Mouse (Mus musculus) midbrain, embryonic 14.5 days (tissue): Measurements from ENCODE around the gene Olfr1465. TPM values are rescaled to one million over a fixed set of nuclear protein-coding genes. Genes with fewer than 3 reads are reported as not detected.

Source experiments
- ATAC-seq: fragments of 200-750 bp; cut with Nextera tagmentation; 2 replicates; pipeline ENCODE4 v1.8.0; 2017; ENCODE audit warnings: moderate number of reproducible peaks, moderate library complexity; ENCODE audit not compliant: low FRiP score, low TSS enrichment
- DNase-seq: peaks from one replicate; pipeline ENCODE4 v3.0.0-alpha.2; 2015
- H3K27ac ChIP-seq: fragments of 300-500 bp; sonication (generic); replicated peaks from 2 replicates; pipeline ENCODE4 v1.5.1; 2014; ENCODE audit warnings: mild to moderate bottlenecking, low read depth, low read length, moderate library complexity
- H3K27me3 ChIP-seq: fragments of 300-500 bp; sonication (generic); 2 replicates; pipeline ENCODE4 v1.6.1; 2014; ENCODE audit warnings: low read length, control low read depth, mixed read lengths; ENCODE audit not compliant: control insufficient read depth, insufficient read depth
- H3K36me3 ChIP-seq: fragments of 300-500 bp; sonication (generic); 2 replicates; pipeline ENCODE4 v1.6.1; 2014; ENCODE audit warnings: low read length, control low read depth; ENCODE audit not compliant: control insufficient read depth, insufficient read depth
- H3K4me1 ChIP-seq: fragments of 300-500 bp; sonication (generic); 2 replicates; pipeline ENCODE4 v1.6.1; 2014; ENCODE audit warnings: mild to moderate bottlenecking, antibody characterized with exemption, low read length, control low read depth; ENCODE audit not compliant: control insufficient read depth, insufficient read depth
- H3K4me2 ChIP-seq: fragments of 300-500 bp; sonication (generic); 2 replicates; pipeline ENCODE4 v1.6.1; 2014; ENCODE audit warnings: mild to moderate bottlenecking, low read length, moderate library complexity
- H3K4me3 ChIP-seq: fragments of 300-500 bp; sonication (generic); replicated peaks from 2 replicates; pipeline ENCODE4 v1.5.1; 2014; ENCODE audit warnings: low read depth, low read length
- H3K9ac ChIP-seq: fragments of 300-500 bp; sonication (generic); replicated peaks from 2 replicates; pipeline ENCODE4 v1.6.1; 2014; ENCODE audit warnings: mild to moderate bottlenecking, low read length, moderate library complexity
- H3K9me3 ChIP-seq: fragments of 300-500 bp; sonication (generic); 2 replicates; pipeline ENCODE4 v1.6.1; 2016; ENCODE audit warnings: low read length, control low read depth, mixed read lengths; ENCODE audit not compliant: control insufficient read depth
- WGBS: fragments of 180-500 bp; shearing (Covaris S2); extraction: QIAGEN DNeasy Blood & Tissue Kit; methylation state at CpG from one replicate; pipeline ENCODE4 v1.1.7; 2014; 5-methylcytosine and 5-hydroxymethylcytosine counted together
- polyA plus RNA-seq: library from polyadenylated mRNA; unstranded; fragments of >200 nt; fragmentation: Nextera tagmentation; extraction: Ambion mirVana; gene quantifications from 2 replicates; pipeline ENCODE4 v1.2.1, GENCODE M21; 2014

Olfr1465 gene
- not detected in 2 replicates for polyA plus RNA-seq

- Histone ChIP-seq H3K9me3 (peaks cover 11% of the 10 kb centered on the region; the same call in 1 of the 2 replicates), H3K36me3 (no peaks in the 10 kb centered on the region), H3K27ac (no peak within 1 kb of the TSS), H3K9ac (no peak within 1 kb of the TSS), H3K4me3 (no peak within 1 kb of the TSS), H3K4me1 (no peaks in the 10 kb centered on the region), H3K4me2 (no peak within 1 kb of the TSS), H3K27me3 (no peaks in the 10 kb centered on the region)
- no peak for ATAC-seq
- no peak for DNase-seq
These were observed at the start of gene Olfr1465 for GRCm38 (mm10) chr19:13315441-13315840. Gene Olfr1465, minus strand, starts transcription at chr19:13315541.

DNA sequence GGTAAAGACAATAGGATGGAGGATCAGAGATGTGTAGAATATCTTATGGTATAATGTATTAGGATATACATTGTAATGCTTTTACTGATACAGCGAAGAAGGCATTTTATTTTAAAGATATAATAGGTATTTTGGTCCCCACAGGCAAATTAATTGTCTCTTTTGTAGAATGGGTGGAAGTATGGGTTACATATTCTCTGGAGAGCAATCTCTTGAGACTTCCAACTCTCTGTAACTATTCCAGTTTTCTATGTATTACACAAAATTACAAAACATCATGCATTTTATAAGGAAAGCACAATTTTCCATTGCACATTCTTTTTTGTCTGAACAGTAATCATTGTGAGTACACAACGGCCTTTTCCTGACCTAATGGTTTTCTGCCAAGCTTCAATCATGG lies 46.6 kb upstream of the Olfr1465 start, which contains the start of gene Olfr1467:
Gene Olfr1467 (plus strand): TSS at position 301 of the 400 bp plus-strand sequence.
- no peak for DNase-seq

DNA sequence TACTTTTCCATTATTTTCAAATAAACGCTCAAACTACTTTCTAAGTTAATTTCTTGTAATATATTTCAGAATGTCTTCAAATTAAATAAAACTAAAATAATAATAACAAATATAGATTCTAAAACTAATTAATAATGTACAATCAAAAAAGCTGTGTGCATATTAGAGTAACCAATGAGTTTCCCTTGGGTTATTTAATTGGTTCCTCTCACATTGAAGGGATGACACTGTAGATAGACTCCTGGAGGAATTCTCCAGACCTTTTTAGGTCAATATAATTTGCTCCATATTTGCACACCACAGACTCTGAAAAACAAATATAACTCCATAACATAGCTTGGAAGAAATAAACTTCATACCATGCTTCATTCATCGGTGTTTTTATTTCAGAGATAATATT lies 23.2 kb upstream of the Olfr1465 start, which contains the start of gene Olfr1466:
Gene Olfr1466 (plus strand): TSS at position 301 of the 400 bp plus-strand sequence.
- H3K9ac ChIP-seq = no peak within 1 kb of the TSS
- H3K4me1 ChIP-seq = no peaks in the 10 kb centered on the region
- H3K27me3 ChIP-seq = no peaks in the 10 kb centered on the region
- no peak within 1 kb of the TSS for H3K27ac ChIP-seq
- no peak for DNase-seq
- no peak within 1 kb of the TSS for H3K4me2 ChIP-seq
- H3K36me3 ChIP-seq = no peaks in the 10 kb centered on the region
- no peak within 1 kb of the TSS for H3K4me3 ChIP-seq
- ATAC-seq = no peak
- WGBS = 91% methylated on average over 2 of the region's 2 CpGs
- peaks cover 16% of the 10 kb centered on the region for H3K9me3 ChIP-seq

More for the DNA sequence above, 46.6 kb upstream of the Olfr1465 start, which contains the start of gene Olfr1467:
- Histone ChIP-seq H3K27me3 (no peaks in the 10 kb centered on the region), H3K36me3 (no peaks in the 10 kb centered on the region), H3K4me1 (no peaks in the 10 kb centered on the region), H3K4me2 (no peak within 1 kb of the TSS), H3K9ac (no peak within 1 kb of the TSS), H3K4me3 (no peak within 1 kb of the TSS), H3K9me3 (peaks cover 17% of the 10 kb centered on the region), H3K27ac (no peak within 1 kb of the TSS)
- no peak for ATAC-seq
- 67% methylated on average over 2 of the region's 2 CpGs for WGBS

Other genes with a start within 250 kb of the Olfr1465 start
- not detected in 2 replicates for gene Olfr1457, start 217.7 kb downstream of the Olfr1465 start, polyA plus RNA-seq
- gene Olfr1458, start 208.8 kb downstream of the Olfr1465 start, polyA plus RNA-seq = not detected in 2 replicates
- not detected in 2 replicates for gene Olfr1459, start 166.0 kb downstream of the Olfr1465 start, polyA plus RNA-seq
- gene Olfr1461, start 152.5 kb downstream of the Olfr1465 start, polyA plus RNA-seq = not detected in 2 replicates
- not detected in 2 replicates for gene Olfr1462, start 129.8 kb downstream of the Olfr1465 start, polyA plus RNA-seq
- not detected in 2 replicates for gene Olfr1463, start 84.2 kb downstream of the Olfr1465 start, polyA plus RNA-seq
- not detected in 2 replicates for gene Olfr1466, start 23.3 kb upstream of the Olfr1465 start, polyA plus RNA-seq
- not detected in 2 replicates for gene Olfr1467, start 46.7 kb upstream of the Olfr1465 start, polyA plus RNA-seq
- gene Olfr1469, start 92.3 kb upstream of the Olfr1465 start, polyA plus RNA-seq = not detected in 2 replicates
- not detected in 2 replicates for gene Olfr1471, start 127.9 kb upstream of the Olfr1465 start, polyA plus RNA-seq
- not detected in 2 replicates for gene Olfr1472, start 140.5 kb upstream of the Olfr1465 start, polyA plus RNA-seq
- not detected in 2 replicates for gene Olfr1474, start 154.0 kb upstream of the Olfr1465 start, polyA plus RNA-seq
- not detected in 2 replicates for gene Olfr1475, start 164.7 kb upstream of the Olfr1465 start, polyA plus RNA-seq
- gene Olfr1477, start 185.0 kb upstream of the Olfr1465 start, polyA plus RNA-seq = not detected in 2 replicates
- gene Olfr1480, start 212.4 kb upstream of the Olfr1465 start, polyA plus RNA-seq = not detected in 2 replicates